ENCODE assay signal across 8 mouse cellular contexts in the genomic region with DNA sequence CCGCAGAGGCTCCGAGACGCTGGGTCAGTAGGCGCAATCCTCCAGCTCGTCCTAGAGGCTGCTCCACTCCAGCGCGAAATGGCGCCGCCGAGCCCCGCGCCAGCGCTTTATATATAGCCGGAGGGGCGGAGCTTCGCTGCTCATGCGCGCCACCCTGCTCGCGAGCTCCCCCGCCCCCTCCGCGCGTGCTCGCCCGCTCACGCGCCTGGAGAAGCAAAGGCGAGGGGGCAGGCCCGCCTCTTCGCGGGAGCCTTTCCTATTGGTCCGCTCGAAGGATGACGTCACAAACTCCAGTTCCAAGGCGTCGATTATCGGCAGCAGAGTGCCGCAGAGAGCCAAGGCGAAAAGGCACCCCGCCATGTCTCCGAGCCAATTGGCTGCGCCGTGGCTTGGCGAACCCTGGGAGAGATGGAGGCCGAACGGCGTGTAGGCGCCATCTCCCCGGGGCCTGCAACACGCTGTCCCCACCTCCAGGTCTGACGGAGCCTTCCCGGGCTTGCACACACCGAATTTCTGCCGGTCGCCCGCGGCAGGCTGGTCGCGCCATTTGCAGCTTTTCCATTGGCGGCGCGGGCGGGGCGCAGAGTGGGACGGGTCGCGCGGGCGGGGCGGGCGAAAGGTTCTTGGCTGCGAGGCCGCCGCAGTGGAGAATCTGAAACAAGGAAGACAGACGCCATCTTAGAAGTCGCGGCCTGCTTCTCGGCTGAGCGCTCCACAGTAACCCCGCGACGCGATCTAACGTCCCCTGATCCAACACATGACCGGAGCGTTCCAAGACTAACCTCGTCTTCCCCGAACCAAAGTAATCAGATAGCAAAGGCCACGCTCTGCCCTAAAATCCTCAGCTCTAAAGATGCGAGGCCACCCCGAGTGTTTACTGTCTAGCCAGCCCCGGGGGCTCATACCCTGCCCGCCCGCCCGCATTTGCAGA. TPM values are rescaled to one million over a fixed set of nuclear protein-coding genes. Genes with fewer than 3 reads are reported as not detected.
A peak's percentile ranks its signal among the peaks of the same experiment; 100 is the strongest.
DNase-seq lines count a peak whose midpoint lies in the region; ATAC-seq lines count a peak whose summit lies in the region.

A gene (plus strand): TSS at position 293 of the 931 bp plus-strand sequence.

- peak within 1 kb of the TSS; percentile 100 for H3K27ac ChIP-seq in heart, embryonic 14.5 days (replicated peaks in 1 of 2; ENCODE audit: control insufficient read depth in 1 of 2, insufficient read depth in 1 of 2, low read depth in 2 of 2, low read length in 2 of 2)
- H3K27ac ChIP-seq in liver, embryonic 13.5 days = peak within 1 kb of the TSS; percentile 100
- H3K27ac ChIP-seq in stomach, embryonic 16.5 days (ENCODE audit: low read length) = peak within 1 kb of the TSS; percentile 100

- peaks cover 45% of the 10 kb centered on the region for H3K36me3 ChIP-seq in heart, embryonic 14.5 days (ENCODE audit: control insufficient read depth, insufficient read depth, low read length)
- H3K36me3 ChIP-seq in liver, embryonic 13.5 days = peaks cover 44% of the 10 kb centered on the region
- peaks cover 23% of the 10 kb centered on the region for H3K36me3 ChIP-seq in stomach, embryonic 16.5 days (ENCODE audit: control insufficient read depth, insufficient read depth, low read length)

- H3K27me3 ChIP-seq in heart, embryonic 14.5 days (ENCODE audit: control insufficient read depth, insufficient read depth, low read length) = no peaks in the 10 kb centered on the region
- no peaks in the 10 kb centered on the region for H3K27me3 ChIP-seq in liver, embryonic 13.5 days
- H3K27me3 ChIP-seq in stomach, embryonic 16.5 days (ENCODE audit: control insufficient read depth, insufficient read depth, low read length) = no peaks in the 10 kb centered on the region

- H3K4me2 ChIP-seq in heart, embryonic 14.5 days (ENCODE audit: low read length) = peak within 1 kb of the TSS; percentile 91
- peak within 1 kb of the TSS; percentile 99 for H3K4me2 ChIP-seq in liver, embryonic 13.5 days
- H3K4me2 ChIP-seq in stomach, embryonic 16.5 days (ENCODE audit: low read depth, low read length) = peak within 1 kb of the TSS; percentile 97

- H3K9ac ChIP-seq in heart, embryonic 14.5 days (ENCODE audit: low read length) = peak within 1 kb of the TSS; percentile 98
- H3K9ac ChIP-seq in liver, embryonic 13.5 days = peak within 1 kb of the TSS; percentile 99
- peak within 1 kb of the TSS; percentile 99 for H3K9ac ChIP-seq in stomach, embryonic 16.5 days (ENCODE audit: low read length)

- under 1% methylated on average over 96 of the region's 96 CpGs for WGBS in heart, embryonic 14.5 days
- WGBS in liver, embryonic 13.5 days (ENCODE audit: insufficient replicate concordance) = under 1% methylated on average over 95 of the region's 96 CpGs
- WGBS in stomach, embryonic 16.5 days = 1% methylated on average over 96 of the region's 96 CpGs

- peak within 1 kb of the TSS; percentile 87 to 90 for H3K4me3 ChIP-seq in heart, embryonic 14.5 days (ENCODE audit: control insufficient read depth in 1 of 2, insufficient read depth in 1 of 2, low read depth in 1 of 2, low read length in 2 of 2)
- peak within 1 kb of the TSS; percentile 100 for H3K4me3 ChIP-seq in liver, embryonic 13.5 days (replicated peaks)
- peak within 1 kb of the TSS; percentile 96 for H3K4me3 ChIP-seq in stomach, embryonic 16.5 days (replicated peaks; ENCODE audit: low read length)

- no peaks in the 10 kb centered on the region for H3K9me3 ChIP-seq in heart, embryonic 14.5 days (ENCODE audit: control insufficient read depth, low read length)
- H3K9me3 ChIP-seq in liver, embryonic 13.5 days (replicated peaks) = no peaks in the 10 kb centered on the region
- no peaks in the 10 kb centered on the region for H3K9me3 ChIP-seq in stomach, embryonic 16.5 days (replicated peaks; ENCODE audit: control insufficient read depth, low read length)

- peaks cover 10 to 26% of the 10 kb centered on the region in 2 experiments for H3K4me1 ChIP-seq in heart, embryonic 14.5 days (ENCODE audit: control insufficient read depth in 2 of 2, insufficient read depth in 2 of 2, low read length in 2 of 2)
- peaks cover 55% of the 10 kb centered on the region for H3K4me1 ChIP-seq in liver, embryonic 13.5 days (replicated peaks)
- peaks cover 20% of the 10 kb centered on the region for H3K4me1 ChIP-seq in stomach, embryonic 16.5 days (ENCODE audit: control insufficient read depth, insufficient read depth, low read length)

- peak; percentile 81 for ATAC-seq in CD4-positive, CD25-positive, alpha-beta regulatory T cell, adult 4 months
- peak; percentile 60 for ATAC-seq in heart, embryonic 14.5 days (ENCODE audit: insufficient number of reproducible peaks, insufficient read depth, low FRiP score, low read depth)
- ATAC-seq in liver, embryonic 13.5 days (ENCODE audit: low read depth) = peak; percentile 74
- peak; percentile 80 for ATAC-seq in stomach, embryonic 16.5 days (ENCODE audit: insufficient read depth, low FRiP score)

- peak; percentile 98 for DNase-seq in c-Kit-negative CD71-positive TER-119-positive erythroid progenitor cells, embryonic 14.5 days (ENCODE audit: low read depth, low spot score)
- DNase-seq in fibroblast of lung, adult 2 months (ENCODE audit: low read depth) = peak; percentile 98
- DNase-seq in kidney, postnatal 14 days = peak; percentile 99
- DNase-seq in liver, embryonic 13.5 days = peak; percentile 98
- peak; percentile 98 for DNase-seq in neural tube, embryonic 10.5 days (ENCODE audit: extremely low spot score, low spot score)

RNA-seq across cellular contexts. Expression of the gene that starts here (rescaled TPM):
- 100 to 1,000 TPM; 144 to 205 TPM for polyA plus RNA-seq in CD4-positive, CD25-positive, alpha-beta regulatory T cell, adult 4 months (2017; shearing (Covaris generic))
- polyA plus RNA-seq in heart, embryonic 14.5 days (2014; fragmentation: Nextera tagmentation; extraction: Ambion mirVana) = 5.7 and 9.3 TPM in 2 replicates
- 4.4 and 5.2 TPM in 2 replicates for polyA plus RNA-seq in liver, embryonic 13.5 days (2015; fragmentation: Nextera tagmentation; extraction: Ambion mirVana)
- 10.8 and 11.6 TPM in 2 replicates for polyA plus RNA-seq in stomach, embryonic 16.5 days (2015; fragmentation: Nextera tagmentation; extraction: Ambion mirVana)

Comparison
In these comparisons a context has a peak if more than half of its experiments do, and no peak if none do; other contexts are left out.
1. Peak in every context shown above with its lines: DNase-seq, ATAC-seq, H3K4me3 ChIP-seq and H3K27ac ChIP-seq.
2. RNA of the gene that starts here (polyA plus RNA-seq): 144 to 205 TPM in CD4-positive, CD25-positive, alpha-beta regulatory T cell, adult 4 months; 10.8 to 11.6 TPM in stomach, embryonic 16.5 days, 5.7 to 9.3 TPM in heart, embryonic 14.5 days and 4.4 to 5.2 TPM in liver, embryonic 13.5 days; every median in the first group is over 10 times any median in the second.